Mouse (Mus musculus) kidney, adult 18-20 months (tissue): ENCODE data around the gene Olfr1465.

Experiments used
- DNase-seq: peaks from one replicate; pipeline ENCODE4 v3.0.0; 2021

The Olfr1465 gene

GRCm38 (mm10) chr19:13315441-13315840 is at the start of gene Olfr1465:
Gene Olfr1465 (minus strand): TSS chr19:13315541.
- no peak for DNase-seq

- DNase-seq: no peak
Measured at GRCm38 (mm10) chr19:13361936-13362335, 46.6 kb upstream of the Olfr1465 start, which contains the start of gene Olfr1467. Gene Olfr1467 (plus strand): TSS chr19:13362236.

DNA sequence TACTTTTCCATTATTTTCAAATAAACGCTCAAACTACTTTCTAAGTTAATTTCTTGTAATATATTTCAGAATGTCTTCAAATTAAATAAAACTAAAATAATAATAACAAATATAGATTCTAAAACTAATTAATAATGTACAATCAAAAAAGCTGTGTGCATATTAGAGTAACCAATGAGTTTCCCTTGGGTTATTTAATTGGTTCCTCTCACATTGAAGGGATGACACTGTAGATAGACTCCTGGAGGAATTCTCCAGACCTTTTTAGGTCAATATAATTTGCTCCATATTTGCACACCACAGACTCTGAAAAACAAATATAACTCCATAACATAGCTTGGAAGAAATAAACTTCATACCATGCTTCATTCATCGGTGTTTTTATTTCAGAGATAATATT is 23.2 kb upstream of the Olfr1465 start, which contains the start of gene Olfr1466:
Olfr1466 (plus strand) TSS at position 301 of the 400 bp plus-strand sequence.
- DNase-seq: no peak
